Mouse (Mus musculus): ENCODE results near the gene Ssr1. TPM values are rescaled to one million over a fixed set of nuclear protein-coding genes. Genes with fewer than 3 reads are reported as not detected.

The Ssr1 gene
- polyA plus RNA-seq, 1 experiment from 2014 or later = 126 TPM

GRCm38 (mm10) chr13:37992638-37993371 lies 1.2 kb downstream of the Ssr1 start:
- peak overlapping the region; percentile 73 for H3K4me2 ChIP-seq (ENCODE audit: low read depth, severe bottlenecking)
- H3K4me3 ChIP-seq (ENCODE audit: low read depth, low read length) = peak overlapping the region; percentile 92
- peak; percentile 49 for DNase-seq (ENCODE audit: low spot score)
- no peak overlapping the region for H3K27ac ChIP-seq (replicated peaks; ENCODE audit: low read depth, low read length)
- ATAC-seq (ENCODE audit: insufficient number of reproducible peaks, low FRiP score, low TSS enrichment, low read depth) = no peak
- H3K27me3 ChIP-seq (ENCODE audit: control insufficient read depth, insufficient read depth, low read length) = no peaks in the 10 kb centered on the region
- peak overlapping the region; percentile 97 for H3K9ac ChIP-seq (ENCODE audit: low read length)
- WGBS = 15% methylated on average over 10 of the region's 10 CpGs
- peaks cover 10% of the 10 kb centered on the region; the same call in 1 of the 2 replicates for H3K36me3 ChIP-seq (ENCODE audit: control insufficient read depth, insufficient read depth, low read length)
- no peaks in the 10 kb centered on the region for H3K9me3 ChIP-seq (ENCODE audit: control insufficient read depth, low read length)
- H3K4me1 ChIP-seq (ENCODE audit: control insufficient read depth, insufficient read depth, low read length) = no peaks in the 10 kb centered on the region

GRCm38 (mm10) chr13:37989701-37990100 lies 4.3 kb downstream of the Ssr1 start:
- ATAC-seq (ENCODE audit: insufficient number of reproducible peaks, low FRiP score, low TSS enrichment, low read depth) = no peak
- no peaks in the 10 kb centered on the region for H3K4me1 ChIP-seq (ENCODE audit: control insufficient read depth, insufficient read depth, low read length)
- H3K4me3 ChIP-seq (ENCODE audit: low read depth, low read length) = no peak overlapping the region
- WGBS = 92% methylated on average over 8 of the region's 8 CpGs
- no peaks in the 10 kb centered on the region for H3K9me3 ChIP-seq (ENCODE audit: control insufficient read depth, low read length)
- no peaks in the 10 kb centered on the region for H3K27me3 ChIP-seq (ENCODE audit: control insufficient read depth, insufficient read depth, low read length)
- no peak overlapping the region for H3K4me2 ChIP-seq (ENCODE audit: low read depth, severe bottlenecking)
- H3K9ac ChIP-seq (ENCODE audit: low read length) = no peak overlapping the region
- peaks cover 29% of the 10 kb centered on the region for H3K36me3 ChIP-seq (ENCODE audit: control insufficient read depth, insufficient read depth, low read length)
- no peak for DNase-seq (ENCODE audit: low spot score)
- H3K27ac ChIP-seq (replicated peaks; ENCODE audit: low read depth, low read length) = no peak overlapping the region

- Histone ChIP-seq H3K4me1 (ENCODE audit: control insufficient read depth, insufficient read depth, low read length) (no peaks in the 10 kb centered on the region), H3K36me3 (ENCODE audit: control insufficient read depth, insufficient read depth, low read length) (peaks cover 35% of the 10 kb centered on the region), H3K4me3 (ENCODE audit: low read depth, low read length) (no peak overlapping the region), H3K9ac (ENCODE audit: low read length) (no peak overlapping the region), H3K4me2 (ENCODE audit: low read depth, severe bottlenecking) (no peak overlapping the region), H3K27ac (replicated peaks; ENCODE audit: low read depth, low read length) (no peak overlapping the region), H3K9me3 (ENCODE audit: control insufficient read depth, low read length) (no peaks in the 10 kb centered on the region), H3K27me3 (ENCODE audit: control insufficient read depth, insufficient read depth, low read length) (no peaks in the 10 kb centered on the region)
- DNase-seq (ENCODE audit: low spot score) (no peak), ATAC-seq (ENCODE audit: insufficient number of reproducible peaks, low FRiP score, low TSS enrichment, low read depth) (no peak)
- WGBS = 92% methylated on average over 10 of the region's 10 CpGs
These were observed 7.9 kb downstream of the Ssr1 start for GRCm38 (mm10) chr13:37986166-37986565.

GRCm38 (mm10) chr13:37981063-37981462 lies 13.0 kb downstream of the Ssr1 start:
- H3K4me1 ChIP-seq (ENCODE audit: control insufficient read depth, insufficient read depth, low read length) = no peaks in the 10 kb centered on the region
- ATAC-seq (ENCODE audit: insufficient number of reproducible peaks, low FRiP score, low TSS enrichment, low read depth) (no peak), DNase-seq (ENCODE audit: low spot score) (no peak)
- no peak overlapping the region for H3K4me3 ChIP-seq (ENCODE audit: low read depth, low read length)
- peaks cover 30% of the 10 kb centered on the region for H3K36me3 ChIP-seq (ENCODE audit: control insufficient read depth, insufficient read depth, low read length)
- no peaks in the 10 kb centered on the region for H3K9me3 ChIP-seq (ENCODE audit: control insufficient read depth, low read length)
- no peak overlapping the region for H3K27ac ChIP-seq (replicated peaks; ENCODE audit: low read depth, low read length)
- H3K4me2 ChIP-seq (ENCODE audit: low read depth, severe bottlenecking) = no peak overlapping the region
- WGBS = 93% methylated on average over 5 of the region's 5 CpGs
- no peaks in the 10 kb centered on the region for H3K27me3 ChIP-seq (ENCODE audit: control insufficient read depth, insufficient read depth, low read length)
- no peak overlapping the region for H3K9ac ChIP-seq (ENCODE audit: low read length)

- H3K4me3 ChIP-seq (ENCODE audit: low read depth, low read length) = no peak overlapping the region
- no peak overlapping the region for H3K27ac ChIP-seq (replicated peaks; ENCODE audit: low read depth, low read length)
- ATAC-seq (ENCODE audit: insufficient number of reproducible peaks, low FRiP score, low TSS enrichment, low read depth) (no peak), DNase-seq (ENCODE audit: low spot score) (no peak)
- no peaks in the 10 kb centered on the region for H3K9me3 ChIP-seq (ENCODE audit: control insufficient read depth, low read length)
- H3K9ac ChIP-seq (ENCODE audit: low read length) = no peak overlapping the region
- no peak overlapping the region for H3K4me2 ChIP-seq (ENCODE audit: low read depth, severe bottlenecking)
- peaks cover 25% of the 10 kb centered on the region for H3K36me3 ChIP-seq (ENCODE audit: control insufficient read depth, insufficient read depth, low read length)
- no peaks in the 10 kb centered on the region for H3K4me1 ChIP-seq (ENCODE audit: control insufficient read depth, insufficient read depth, low read length)
- H3K27me3 ChIP-seq (ENCODE audit: control insufficient read depth, insufficient read depth, low read length) = no peaks in the 10 kb centered on the region
- WGBS = 97% methylated on average over 10 of the region's 10 CpGs
These were observed 13.7 kb downstream of the Ssr1 start for GRCm38 (mm10) chr13:37980346-37980745.

GRCm38 (mm10) chr13:37979506-37979905 lies 14.5 kb downstream of the Ssr1 start:
- H3K4me1 ChIP-seq (ENCODE audit: control insufficient read depth, insufficient read depth, low read length) = no peaks in the 10 kb centered on the region
- H3K9me3 ChIP-seq (ENCODE audit: control insufficient read depth, low read length) = no peaks in the 10 kb centered on the region
- H3K27me3 ChIP-seq (ENCODE audit: control insufficient read depth, insufficient read depth, low read length) = no peaks in the 10 kb centered on the region
- no peak overlapping the region for H3K4me2 ChIP-seq (ENCODE audit: low read depth, severe bottlenecking)
- H3K9ac ChIP-seq (ENCODE audit: low read length) = no peak overlapping the region
- H3K27ac ChIP-seq (replicated peaks; ENCODE audit: low read depth, low read length) = no peak overlapping the region
- ATAC-seq (ENCODE audit: insufficient number of reproducible peaks, low FRiP score, low TSS enrichment, low read depth) (no peak), DNase-seq (ENCODE audit: low spot score) (no peak)
- no peak overlapping the region for H3K4me3 ChIP-seq (ENCODE audit: low read depth, low read length)
- WGBS = 93% methylated on average over 12 of the region's 12 CpGs
- peaks cover 24% of the 10 kb centered on the region for H3K36me3 ChIP-seq (ENCODE audit: control insufficient read depth, insufficient read depth, low read length)

- H3K36me3 ChIP-seq (ENCODE audit: control insufficient read depth, insufficient read depth, low read length) = peaks cover 13% of the 10 kb centered on the region
- H3K4me2 ChIP-seq (ENCODE audit: low read depth, severe bottlenecking) = no peak overlapping the region
- 86% methylated on average over 5 of the region's 5 CpGs for WGBS
- H3K27ac ChIP-seq (replicated peaks; ENCODE audit: low read depth, low read length) = no peak overlapping the region
- no peaks in the 10 kb centered on the region for H3K9me3 ChIP-seq (ENCODE audit: control insufficient read depth, low read length)
- ATAC-seq (ENCODE audit: insufficient number of reproducible peaks, low FRiP score, low TSS enrichment, low read depth) = no peak
- no peak overlapping the region for H3K4me3 ChIP-seq (ENCODE audit: low read depth, low read length)
- no peaks in the 10 kb centered on the region for H3K27me3 ChIP-seq (ENCODE audit: control insufficient read depth, insufficient read depth, low read length)
- DNase-seq (ENCODE audit: low spot score) = no peak
- no peaks in the 10 kb centered on the region for H3K4me1 ChIP-seq (ENCODE audit: control insufficient read depth, insufficient read depth, low read length)
- H3K9ac ChIP-seq (ENCODE audit: low read length) = no peak overlapping the region
These were observed 19.3 kb downstream of the Ssr1 start for GRCm38 (mm10) chr13:37974731-37975130.

- Histone ChIP-seq H3K4me1 (ENCODE audit: control insufficient read depth, insufficient read depth, low read length) (no peaks in the 10 kb centered on the region), H3K9me3 (ENCODE audit: control insufficient read depth, low read length) (no peaks in the 10 kb centered on the region), H3K27me3 (ENCODE audit: control insufficient read depth, insufficient read depth, low read length) (no peaks in the 10 kb centered on the region), H3K36me3 (ENCODE audit: control insufficient read depth, insufficient read depth, low read length) (peaks cover 11% of the 10 kb centered on the region), H3K27ac (replicated peaks; ENCODE audit: low read depth, low read length) (no peak overlapping the region), H3K4me2 (ENCODE audit: low read depth, severe bottlenecking) (no peak overlapping the region), H3K4me3 (ENCODE audit: low read depth, low read length) (no peak overlapping the region), H3K9ac (ENCODE audit: low read length) (no peak overlapping the region)
- WGBS = 83% methylated on average over 6 of the region's 6 CpGs
- DNase-seq (ENCODE audit: low spot score) = no peak
- ATAC-seq (ENCODE audit: insufficient number of reproducible peaks, low FRiP score, low TSS enrichment, low read depth) = no peak
These were observed 20.0 kb downstream of the Ssr1 start for GRCm38 (mm10) chr13:37974036-37974435.

All from limb, embryonic 11.5 days (tissue).